Mouse (Mus musculus) monocyte, adult 5-6 weeks (primary cell): ENCODE measurements at regions not wholly inside any gene's neighbourhood (a gene's known extent, or its start where the extent isn't known, plus 50 kb on each side); places are given as distances from the start of the nearest gene placed in this dataset.
"Not testable (repeated sequence)": the region's sequence is repeated elsewhere in the genome, so short reads cannot be mapped to it uniquely, and the experiment has no call there.

Source experiments
- ATAC-seq: fragments of 153-309, 156-312 bp; replicated peaks from 2 replicates; pipeline ENCODE4 v1.8.0; 2017; ENCODE audit warnings: mild to moderate bottlenecking; ENCODE audit not compliant: low TSS enrichment, insufficient number of reproducible peaks, severe bottlenecking, poor library complexity, low FRiP score

- no peak for ATAC-seq
Measured at GRCm38 (mm10) chr10:69020811-69021743, 130.2 kb upstream of the Rhobtb1 start.

GRCm38 (mm10) chr10:69033410-69033809, 117.8 kb upstream of the Rhobtb1 start:
- ATAC-seq = no peak

- no peak for ATAC-seq
Measured at GRCm38 (mm10) chr10:69034390-69035120, 116.7 kb upstream of the Rhobtb1 start.

DNA sequence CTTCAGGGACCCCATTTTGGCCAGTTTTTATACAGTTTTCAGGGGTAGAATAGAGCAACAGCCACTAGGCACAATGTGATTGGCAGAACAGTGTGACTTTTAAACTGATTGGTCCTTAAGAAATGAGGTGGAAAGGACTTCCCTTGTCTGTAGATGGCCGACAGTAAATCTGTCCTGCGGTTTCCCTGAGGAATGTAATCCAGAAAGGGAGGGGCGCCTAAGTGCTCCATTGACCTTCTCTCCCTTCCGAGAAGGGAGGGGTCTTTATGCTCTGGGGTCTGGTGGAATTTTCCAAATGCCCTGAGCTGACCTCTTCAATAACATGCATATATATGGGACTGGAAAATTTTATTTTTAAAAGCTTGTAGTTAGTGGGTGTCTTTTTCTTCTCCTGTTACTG, 115.7 kb upstream of the Rhobtb1 start:
- not testable (repeated sequence) for ATAC-seq

DNA sequence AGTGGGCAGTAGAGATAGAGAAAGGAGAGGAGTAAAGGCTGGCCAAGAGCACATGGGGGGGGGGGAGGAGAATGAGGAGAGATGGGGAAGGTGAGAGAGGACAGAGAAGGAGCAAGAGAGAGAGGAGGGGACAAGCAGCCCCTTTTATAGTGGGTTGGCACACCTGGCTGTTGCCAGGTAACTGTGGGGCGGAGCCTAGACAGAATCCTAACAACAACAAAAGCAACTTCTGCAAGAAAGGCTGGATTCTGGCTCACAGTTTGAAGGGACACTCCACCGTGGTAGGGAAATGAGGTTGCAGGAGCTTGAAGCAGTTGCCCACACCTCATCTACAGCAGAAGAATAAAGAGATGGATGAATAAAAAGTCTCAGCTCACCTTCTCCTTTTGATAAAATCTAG, 115.1 kb upstream of the Rhobtb1 start:
- no peak for ATAC-seq

DNA sequence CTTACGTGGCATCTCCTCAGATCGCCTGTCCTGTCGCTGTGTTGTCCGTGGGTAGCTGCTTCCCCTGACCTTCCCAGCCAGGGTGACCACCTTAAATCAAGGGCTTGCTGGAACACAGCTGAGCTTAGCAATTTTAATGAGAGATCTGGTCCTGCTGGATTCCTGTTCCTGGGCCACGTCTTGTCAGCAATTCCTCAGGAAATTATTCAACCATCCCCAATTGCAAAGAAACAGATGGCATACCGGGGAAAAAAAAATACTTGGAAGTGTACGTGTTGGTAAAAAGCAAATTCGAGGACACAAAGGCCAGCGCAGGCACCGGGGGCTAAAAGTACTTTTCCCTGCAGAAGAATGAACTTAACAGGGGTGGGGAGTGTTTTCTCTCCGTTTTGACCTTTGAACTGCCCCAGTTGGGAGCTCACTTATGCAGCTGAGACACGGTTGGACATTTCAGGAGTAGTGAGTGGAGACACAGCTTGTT, 107.0 kb upstream of the Rhobtb1 start:
- no peak for ATAC-seq

- no peak for ATAC-seq
Measured at GRCm38 (mm10) chr10:69045275-69045674, 106.0 kb upstream of the Rhobtb1 start.

GRCm38 (mm10) chr10:69046008-69046555, 105.2 kb upstream of the Rhobtb1 start:
- ATAC-seq = no peak

GRCm38 (mm10) chr10:69078008-69078407, 73.2 kb upstream of the Rhobtb1 start:
- no peak for ATAC-seq

GRCm38 (mm10) chr10:69086184-69086583, 65.0 kb upstream of the Rhobtb1 start:
- no peak for ATAC-seq

DNA sequence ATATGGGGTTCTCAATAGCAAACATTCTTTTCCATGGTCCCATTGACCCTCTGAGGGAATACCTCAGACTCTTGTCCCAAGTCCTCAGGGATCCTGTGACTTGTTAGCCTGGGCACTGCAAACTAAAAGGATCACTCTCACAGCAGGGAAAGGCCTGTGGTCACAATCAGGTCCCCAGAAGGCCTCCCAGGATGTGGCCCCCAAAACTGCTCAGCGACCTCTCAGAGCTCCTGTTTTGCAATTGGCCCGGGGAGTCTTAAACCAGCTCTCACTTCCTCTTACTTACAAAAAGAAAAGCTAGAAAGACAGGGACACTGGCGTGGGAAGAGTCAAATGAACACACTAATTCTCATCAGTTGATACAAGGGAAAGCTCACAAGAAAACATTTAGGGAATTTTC, 59.4 kb upstream of the Rhobtb1 start:
- ATAC-seq = no peak

GRCm38 (mm10) chr10:69100021-69100420, 51.2 kb upstream of the Rhobtb1 start:
- ATAC-seq = no peak

- ATAC-seq = not testable (repeated sequence)
Measured at GRCm38 (mm10) chr10:69100742-69101141, 50.5 kb upstream of the Rhobtb1 start.
